Mouse (Mus musculus) kidney, embryonic 14.5 days (tissue): ENCODE data around the gene Gm2016. TPM values are rescaled to one million over a fixed set of nuclear protein-coding genes. Genes with fewer than 3 reads are reported as not detected.

Experiments used
- polyA plus RNA-seq: library from polyadenylated mRNA; unstranded; fragments of >200 nt; fragmentation: Nextera tagmentation; extraction: Ambion mirVana; gene quantifications from 2 replicates; pipeline ENCODE4 v1.2.1, GENCODE M21; 2014

Gm2016 gene
- polyA plus RNA-seq, 1 experiment from 2014 or later, result not detected

Other genes starting within 250 kb of the Gm2016 start
- not detected in 2 replicates for gene Gm16381, start 229.5 kb upstream of the Gm2016 start, polyA plus RNA-seq
- not detected in 2 replicates for gene Gm21319, start 98.3 kb upstream of the Gm2016 start, polyA plus RNA-seq
- gene Gm21936, start 78.6 kb upstream of the Gm2016 start, polyA plus RNA-seq, result not detected in 2 replicates
- gene BB287469, start 57.5 kb upstream of the Gm2016 start, polyA plus RNA-seq, result not detected in 2 replicates
- gene Gm2001, start 31.7 kb upstream of the Gm2016 start, polyA plus RNA-seq, result not detected in 2 replicates
- gene Gm2022, start 21.3 kb downstream of the Gm2016 start, polyA plus RNA-seq, result not detected in 2 replicates
- not detected in 2 replicates for gene Gm2035, start 45.8 kb downstream of the Gm2016 start, polyA plus RNA-seq
- not detected in 2 replicates for gene Gm2042, start 80.0 kb downstream of the Gm2016 start, polyA plus RNA-seq
- gene Gm2075, start 137.8 kb downstream of the Gm2016 start, polyA plus RNA-seq, result not detected in 2 replicates
- not detected in 2 replicates for gene Gm6803, start 144.7 kb downstream of the Gm2016 start, polyA plus RNA-seq
- not detected in 2 replicates for gene Gm2056, start 152.9 kb downstream of the Gm2016 start, polyA plus RNA-seq
- not detected in 2 replicates for gene Gm16368, start 209.6 kb downstream of the Gm2016 start, polyA plus RNA-seq